Mouse (Mus musculus) liver, embryonic 14.5 days (tissue): ENCODE data around the gene Cfap45.

ENCODE experiments used
- CTCF ChIP-seq: IDR thresholded peaks from 2 replicates; pipeline ENCODE4 v1.5.1; 2016; ENCODE audit warnings: antibody characterized with exemption, low read depth, control low read depth
- EP300 ChIP-seq: IDR thresholded peaks from 2 replicates; pipeline ENCODE4 v1.6.1; 2016; ENCODE audit warnings: antibody characterized with exemption, low read depth

GRCm38 (mm10) chr1:172550551-172550951 lies 29.9 kb downstream of the Cfap45 start:
- TF ChIP-seq CTCF (no peak), EP300 (no peak)
